Mouse (Mus musculus) cortical plate, adult 2 months (tissue): ENCODE results near the gene Zfp169. TPM values are rescaled to one million over a fixed set of nuclear protein-coding genes. Genes with fewer than 3 reads are reported as not detected.

Experiments
- H3K27ac ChIP-seq: fragments of 200-500 bp; 2 replicates; pipeline ENCODE4 v1.5.1; 2012; ENCODE audit warnings: low read length, control low read depth, inconsistent platforms; ENCODE audit not compliant: insufficient read depth
- H3K4me1 ChIP-seq: fragments of 200-500 bp; 2 replicates; pipeline ENCODE4 v1.6.1; 2011; ENCODE audit warnings: low read length; ENCODE audit not compliant: control insufficient read depth, insufficient read depth
- H3K4me3 ChIP-seq: fragments of 200-500 bp; 2 replicates; pipeline ENCODE4 v1.5.1; 2011; ENCODE audit warnings: mild to moderate bottlenecking, low read length, control low read depth; ENCODE audit not compliant: insufficient read depth
- CTCF ChIP-seq: fragments of 200-500 bp; IDR thresholded peaks from 2 replicates; pipeline ENCODE4 v1.5.1; 2011; ENCODE audit warnings: mild to moderate bottlenecking, control low read depth, low read length; ENCODE audit not compliant: insufficient read depth; ENCODE audit errors: extremely low read depth
- POLR2A ChIP-seq: fragments of 200-500 bp; IDR thresholded peaks from 2 replicates; pipeline ENCODE4 v1.6.1; 2011; ENCODE audit warnings: mild to moderate bottlenecking, low read length, control low read depth; ENCODE audit not compliant: insufficient read depth; ENCODE audit errors: extremely low read depth
- polyA plus RNA-seq: library from polyadenylated mRNA; depleted of rRNA; stranded (reverse); fragments of >200 nt; gene quantifications from 2 replicates; pipeline ENCODE4 v1.2.3, GENCODE M21; 2012; rRNA removed

Zfp169 gene
- polyA plus RNA-seq, 1 experiment: 14.0 TPM

- no peak overlapping the region for H3K4me3 ChIP-seq
- no peak for TF ChIP-seq POLR2A
- no peak for TF ChIP-seq CTCF
- no peak overlapping the region for H3K27ac ChIP-seq
- no peaks in the 10 kb centered on the region for H3K4me1 ChIP-seq
Measured at GRCm38 (mm10) chr13:48468656-48469180, 44.5 kb downstream of the Zfp169 start.

- no peak overlapping the region for H3K27ac ChIP-seq
- H3K4me3 ChIP-seq: no peak overlapping the region
- H3K4me1 ChIP-seq: no peaks in the 10 kb centered on the region
- no peak for TF ChIP-seq POLR2A
- TF ChIP-seq CTCF: no peak
Measured at GRCm38 (mm10) chr13:48466186-48466585, 47.1 kb downstream of the Zfp169 start.

- Histone ChIP-seq H3K4me1 (no peaks in the 10 kb centered on the region), H3K4me3 (no peak overlapping the region), H3K27ac (no peak overlapping the region)
- TF ChIP-seq POLR2A: no peak
- peak; percentile 89 for TF ChIP-seq CTCF
Measured at GRCm38 (mm10) chr13:48464170-48464569, 49.1 kb downstream of the Zfp169 start.

GRCm38 (mm10) chr13:48459280-48459679 lies 54.0 kb downstream of the Zfp169 start:
- no peak for TF ChIP-seq POLR2A
- no peak for TF ChIP-seq CTCF
- no peak overlapping the region for H3K27ac ChIP-seq
- no peaks in the 10 kb centered on the region for H3K4me1 ChIP-seq
- no peak overlapping the region for H3K4me3 ChIP-seq

- H3K4me1 ChIP-seq: no peaks in the 10 kb centered on the region
- TF ChIP-seq POLR2A: no peak
- no peak for TF ChIP-seq CTCF
Measured at GRCm38 (mm10) chr13:48448119-48448518, 65.1 kb downstream of the Zfp169 start.

GRCm38 (mm10) chr13:48443996-48444395 lies 69.3 kb downstream of the Zfp169 start:
- Histone ChIP-seq H3K27ac (no peak overlapping the region), H3K4me3 (no peak overlapping the region), H3K4me1 (no peaks in the 10 kb centered on the region)
- TF ChIP-seq CTCF: no peak
- no peak for TF ChIP-seq POLR2A

More at GRCm38 (mm10) chr13:48448119-48448518, 65.1 kb downstream of the Zfp169 start:
- no peak overlapping the region for H3K27ac ChIP-seq
- H3K4me3 ChIP-seq: no peak overlapping the region

GRCm38 (mm10) chr13:48438321-48438720 lies 74.9 kb downstream of the Zfp169 start:
- H3K27ac ChIP-seq: no peak overlapping the region
- no peak overlapping the region for H3K4me3 ChIP-seq
- TF ChIP-seq POLR2A (no peak), CTCF (no peak)
- no peaks in the 10 kb centered on the region for H3K4me1 ChIP-seq

Other genes starting within 250 kb of the Zfp169 start
- gene A830005F24Rik, start 119 bp upstream of the Zfp169 start, polyA plus RNA-seq: 1.3 and 1.6 TPM in 2 replicates
- gene Ptpdc1, start 112.2 kb upstream of the Zfp169 start, polyA plus RNA-seq: 15.4 and 16.6 TPM in 2 replicates
- not detected in 2 replicates for gene Barx1, start 149.5 kb upstream of the Zfp169 start, polyA plus RNA-seq